Mouse (Mus musculus) left cerebral cortex, postnatal 14 days (tissue): ENCODE results near the gene Arg2. TPM values are rescaled to one million over a fixed set of nuclear protein-coding genes. Genes with fewer than 3 reads are reported as not detected.

Experiments
- DNase-seq, 2 experiments: peaks; one replicate each; pipeline ENCODE4 v3.0.0; 2021 to 2022; ENCODE audit warnings: low spot score in 2 of 2, mixed read lengths in 1 of 2
- intact Hi-C: fragments of 180-260 bp; cut with DNase I; formaldehyde crosslinking; loops from one replicate; pipeline ENCODE4 v1.15.1; 2025
- long read RNA-seq, 2 experiments: library from polyadenylated mRNA; stranded (forward); transcript quantifications; one replicate each; pipeline ENCODE4 v2.0.0; 2021
- total RNA-seq, 2 experiments: library from RNA; stranded (reverse); gene quantifications; 2 replicates each; pipeline ENCODE4 v1.2.3; 2021

Gene Arg2
- total RNA-seq, result 1 to 10 TPM; 6.1 to 6.7 TPM
- long read RNA-seq, experiment 1, transcript Arg2-201 (8 exons, 1,428 nt), result major isoform, 6 of 7 reads
- long read RNA-seq, experiment 1, partial matches to known transcripts, result 0 of 7 reads
- long read RNA-seq, experiment 1, other reads (novel, unspliced or antisense), result 1 of 7 reads
- long read RNA-seq, experiment 2, partial matches to known transcripts, result 1 of 5 reads
- long read RNA-seq, experiment 2, other reads (novel, unspliced or antisense), result 1 of 5 reads

DNA sequence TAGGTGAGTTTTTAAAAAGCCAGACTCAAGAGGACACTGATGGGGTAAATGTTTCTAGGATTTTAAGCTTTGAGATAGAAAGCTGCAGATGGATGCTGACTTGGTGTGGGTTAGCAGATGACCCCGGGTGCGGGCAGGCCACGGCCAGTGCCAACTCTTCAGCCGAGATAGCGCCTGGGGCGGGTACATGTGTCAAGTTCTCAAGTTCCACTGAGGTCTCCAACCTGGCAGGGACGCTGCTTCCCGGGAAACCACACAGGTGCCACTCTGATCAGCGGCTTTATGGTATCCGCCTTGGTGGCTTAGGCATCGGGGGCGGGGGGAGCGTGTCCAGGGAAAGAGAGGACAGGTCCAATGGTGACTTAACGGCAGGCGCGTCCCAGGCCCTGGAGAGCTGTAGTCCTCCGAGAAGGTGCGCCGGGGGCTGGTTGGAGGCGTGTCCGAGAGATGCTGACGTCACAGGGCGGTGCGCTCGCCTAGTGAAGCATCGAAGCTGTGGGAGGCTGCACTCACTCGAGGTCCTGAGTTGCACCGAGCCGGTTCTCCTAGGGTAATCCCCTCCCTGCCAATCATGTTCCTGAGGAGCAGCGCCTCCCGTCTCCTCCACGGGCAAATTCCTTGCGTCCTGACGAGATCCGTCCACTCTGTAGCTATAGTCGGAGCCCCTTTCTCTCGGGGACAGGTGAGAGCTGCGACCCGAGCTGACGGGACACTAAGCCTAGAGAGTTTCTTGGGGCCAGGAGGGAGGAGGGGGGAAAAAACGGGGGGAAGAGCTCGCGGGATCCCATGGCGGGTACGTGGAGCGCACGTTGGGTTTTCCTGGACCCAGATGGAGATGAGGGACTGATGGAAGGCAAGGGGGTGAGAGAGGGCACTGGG, at the start of gene Arg2:
Gene Arg2 (plus strand): TSS at position 479 of the 879 bp plus-strand sequence.
- intact Hi-C loops, result no loop called here
- peak; percentile 73 to 78 for DNase-seq

DNA sequence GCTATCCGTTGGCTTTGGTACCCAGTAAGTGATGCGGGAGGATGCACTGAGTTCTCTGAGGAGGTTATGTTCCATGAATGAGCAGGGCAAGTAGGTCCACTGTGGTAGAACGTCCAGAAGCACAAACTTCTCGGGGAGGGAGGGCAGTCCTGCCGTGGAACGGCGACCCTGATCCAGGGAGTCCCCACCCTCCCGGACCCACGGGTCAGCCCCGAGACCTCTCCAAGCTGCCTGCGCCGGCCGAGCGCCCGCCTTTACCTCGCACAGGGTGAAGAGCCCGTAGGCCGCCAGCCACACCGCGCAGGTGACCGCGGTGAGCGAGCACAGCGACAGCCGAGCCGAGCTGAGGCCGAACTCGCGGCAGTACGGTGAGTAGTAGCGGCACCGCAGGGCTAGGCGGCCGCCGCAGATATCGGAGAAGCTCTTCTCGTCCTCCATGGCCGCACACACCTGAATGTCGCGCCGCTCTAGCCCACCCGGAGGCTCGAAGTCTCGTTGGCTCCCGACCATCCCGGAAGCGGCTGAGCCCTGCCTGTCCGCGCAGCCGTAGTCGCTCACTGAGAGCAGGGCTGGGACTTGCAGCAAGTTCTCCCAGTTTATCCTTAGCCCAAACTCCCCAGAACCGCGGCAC, 41.3 kb upstream of the Arg2 start, which contains the start of gene Pigh:
Gene Pigh (minus strand): TSS at position 470 of the 631 bp plus-strand sequence.
- DNase-seq, result peak; percentile 85 to 88
- intact Hi-C loops, result loop anchor here (2.0 kb wide), 1 partner anchor 170 kb away; no protein-coding TSS in a partner anchor

DNA sequence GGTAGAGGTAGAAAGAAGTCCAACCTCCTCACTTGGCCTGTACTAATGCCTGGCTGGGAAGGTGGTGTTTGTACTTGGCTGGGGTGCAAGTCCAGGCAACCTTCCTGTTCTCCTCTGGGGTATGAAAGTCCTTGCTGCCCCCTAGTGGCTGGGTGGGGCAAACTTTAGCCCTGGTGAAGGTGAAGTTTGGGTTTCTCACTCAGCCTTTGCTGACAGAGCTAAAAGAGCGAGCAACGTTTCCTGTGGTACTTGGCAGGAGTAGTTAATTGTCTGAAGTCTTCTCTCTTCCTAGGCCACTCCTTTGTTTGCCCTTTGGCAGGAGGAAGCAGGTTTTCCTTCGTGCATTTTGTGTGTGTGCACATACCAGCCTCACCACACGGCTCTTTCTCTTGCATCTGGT, 38.0 kb upstream of the Arg2 start:
- intact Hi-C loops, result no loop called here
- DNase-seq, result peak in 1 of 2 experiments; percentile 56

DNA sequence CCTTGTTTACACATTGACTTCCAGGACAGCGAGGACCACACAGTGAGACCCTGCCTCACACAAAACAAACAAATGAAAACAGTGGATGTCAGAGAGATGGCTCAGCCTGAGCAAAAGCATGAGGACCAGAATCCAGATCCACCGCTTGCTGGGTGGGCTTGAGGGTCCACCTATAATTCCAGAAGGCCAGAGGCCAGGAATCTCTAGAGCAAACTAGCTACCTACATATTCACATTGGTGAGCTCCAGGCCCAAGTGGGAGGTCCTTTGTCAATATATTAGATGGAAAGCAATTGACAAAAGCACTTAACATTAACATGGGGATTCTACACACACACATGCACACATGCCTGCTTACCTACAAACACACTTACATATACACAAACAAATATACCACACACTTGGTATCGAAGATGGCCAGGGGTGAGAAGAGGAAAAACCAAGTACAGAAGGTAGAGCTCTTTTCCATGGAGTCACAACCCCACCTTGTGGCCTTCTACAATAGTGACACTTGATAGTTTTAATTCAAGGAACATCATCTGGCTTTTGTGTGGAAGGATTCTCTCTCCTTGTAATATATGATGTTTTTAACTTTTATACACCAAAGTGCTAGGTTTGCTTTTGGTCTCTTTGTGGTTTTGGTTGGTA, 33.3 kb upstream of the Arg2 start:
- DNase-seq, result peak; percentile 52 to 56
- intact Hi-C loops, result loop anchor here (2.0 kb wide), 2 partner anchors 74 to 178 kb away; no protein-coding TSS in a partner anchor

DNA sequence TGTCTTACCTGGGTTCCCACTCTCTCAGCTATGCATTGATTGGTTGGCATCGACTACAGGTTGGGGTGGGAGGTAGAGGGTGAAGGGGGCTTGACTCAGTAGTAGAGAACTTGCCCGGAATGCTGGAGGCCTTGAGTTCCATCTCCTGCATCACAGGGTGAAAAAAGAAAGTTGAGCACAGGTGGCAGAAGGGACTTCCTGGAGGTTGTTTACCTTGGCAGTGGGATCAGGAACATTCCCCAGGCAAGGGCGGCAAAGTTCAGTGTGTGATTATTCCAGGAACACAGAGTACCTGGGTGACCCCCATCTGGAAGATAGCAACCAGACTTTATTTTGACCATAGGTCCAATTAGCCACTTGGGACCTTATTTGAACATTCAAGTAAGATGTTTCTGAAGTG, 26.8 kb upstream of the Arg2 start:
- no peak for DNase-seq
- intact Hi-C loops, result no loop called here

DNA sequence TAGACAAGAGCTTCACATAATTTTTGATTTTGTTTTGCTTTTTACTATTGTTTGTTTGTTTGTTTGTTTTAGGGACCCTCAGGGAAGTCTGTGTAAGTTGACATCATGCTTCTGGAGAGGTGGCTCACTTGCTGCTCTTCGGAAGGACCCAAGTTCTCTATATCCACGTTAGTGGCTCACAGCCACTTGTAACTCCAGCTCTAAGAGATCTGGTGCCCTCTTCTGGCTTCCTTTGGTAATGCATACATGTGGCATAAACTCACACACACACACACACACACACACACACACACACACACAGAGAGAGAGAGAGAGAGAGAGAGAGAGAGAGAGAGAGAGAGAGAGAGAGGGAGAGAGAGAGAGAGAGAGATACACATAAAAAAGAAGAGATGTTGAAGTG, 26.0 kb upstream of the Arg2 start:
- intact Hi-C loops, result no loop called here
- no peak for DNase-seq

DNA sequence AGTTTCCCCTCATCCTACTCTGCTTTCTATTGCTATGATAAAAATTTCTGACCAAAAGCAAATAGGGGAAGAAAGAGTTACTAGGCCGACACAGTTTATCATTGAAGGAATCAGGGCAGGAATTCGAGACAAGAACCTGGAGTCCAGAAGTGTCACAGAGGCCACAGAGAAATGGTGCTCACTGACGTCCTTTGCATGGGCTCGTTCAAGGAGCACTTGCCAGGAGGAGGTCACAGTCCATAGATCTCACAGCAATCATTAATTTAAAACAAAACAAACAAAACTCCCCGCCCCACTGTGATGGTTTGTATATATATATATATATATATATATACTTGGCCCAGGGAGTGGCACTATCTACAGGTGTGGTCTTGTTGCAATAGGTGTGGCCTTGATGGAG, 25.3 kb upstream of the Arg2 start:
- intact Hi-C loops, result no loop called here
- DNase-seq, result no peak

DNA sequence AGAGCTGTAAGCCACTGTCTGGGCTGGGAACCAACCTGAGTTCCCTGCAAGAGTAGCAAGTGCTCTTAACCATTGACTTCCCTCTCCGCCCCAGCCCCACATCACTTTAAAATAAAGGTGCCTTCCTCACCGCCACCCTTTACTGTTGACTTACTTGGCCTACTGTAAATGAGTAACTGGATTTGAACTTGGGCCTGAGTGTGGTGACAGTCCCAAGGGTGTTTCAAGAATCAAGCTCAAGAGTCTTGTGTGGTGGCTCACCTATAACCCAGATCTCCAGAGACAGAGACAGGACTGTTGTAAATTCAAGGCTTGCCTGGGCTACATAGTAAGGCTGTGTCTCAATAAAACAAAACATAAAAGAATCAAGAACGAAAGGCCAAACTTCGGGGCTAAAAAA, 11.6 kb upstream of the Arg2 start:
- intact Hi-C loops, result no loop called here
- DNase-seq, result no peak

DNA sequence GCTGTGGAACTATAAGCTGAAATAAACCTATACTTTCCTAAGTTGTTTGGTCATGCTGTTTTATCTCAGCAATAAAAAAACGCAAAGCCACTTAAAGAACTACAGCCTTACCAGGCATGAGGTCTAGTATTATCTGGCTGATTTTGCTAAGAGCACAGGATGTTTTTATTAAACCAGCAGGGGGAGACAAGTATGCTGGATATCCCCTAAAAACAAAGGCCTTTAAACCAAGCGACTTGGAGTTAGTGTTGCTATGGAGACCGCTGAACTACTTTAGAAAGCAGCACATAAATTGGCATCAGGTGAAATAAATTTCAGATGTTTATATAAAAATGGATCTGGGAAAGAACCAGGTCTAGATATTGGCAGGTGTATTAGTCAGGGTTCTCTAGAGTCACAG, 7.8 kb upstream of the Arg2 start:
- intact Hi-C loops, result no loop called here
- peak; percentile 12 to 33 for DNase-seq

DNA sequence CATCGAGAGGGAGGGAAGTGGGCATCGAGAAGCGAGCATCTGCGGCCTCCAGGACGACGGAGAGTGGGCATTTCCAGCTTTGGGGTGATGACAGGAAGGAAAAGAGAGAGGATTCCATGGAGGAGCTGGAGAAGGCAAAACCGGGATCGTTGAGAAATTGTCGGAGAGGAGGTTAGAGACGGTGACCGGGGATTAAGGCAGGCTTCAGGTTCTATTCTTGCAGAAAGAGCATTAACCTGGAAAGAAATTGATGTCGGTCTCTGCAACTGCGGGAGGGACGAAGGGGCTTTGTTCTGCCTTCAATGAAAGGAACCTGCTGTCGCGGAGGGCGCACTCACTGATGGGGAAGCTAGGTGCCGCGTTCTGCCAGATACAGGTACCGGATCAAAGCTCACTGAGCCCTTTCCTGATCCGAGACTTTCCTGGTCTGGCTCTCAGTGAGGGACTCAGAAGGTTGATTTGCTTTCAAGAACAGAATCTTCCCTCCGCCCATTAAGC, 650 bp downstream of the Arg2 start:
- no peak for DNase-seq
- intact Hi-C loops, result no loop called here

DNA sequence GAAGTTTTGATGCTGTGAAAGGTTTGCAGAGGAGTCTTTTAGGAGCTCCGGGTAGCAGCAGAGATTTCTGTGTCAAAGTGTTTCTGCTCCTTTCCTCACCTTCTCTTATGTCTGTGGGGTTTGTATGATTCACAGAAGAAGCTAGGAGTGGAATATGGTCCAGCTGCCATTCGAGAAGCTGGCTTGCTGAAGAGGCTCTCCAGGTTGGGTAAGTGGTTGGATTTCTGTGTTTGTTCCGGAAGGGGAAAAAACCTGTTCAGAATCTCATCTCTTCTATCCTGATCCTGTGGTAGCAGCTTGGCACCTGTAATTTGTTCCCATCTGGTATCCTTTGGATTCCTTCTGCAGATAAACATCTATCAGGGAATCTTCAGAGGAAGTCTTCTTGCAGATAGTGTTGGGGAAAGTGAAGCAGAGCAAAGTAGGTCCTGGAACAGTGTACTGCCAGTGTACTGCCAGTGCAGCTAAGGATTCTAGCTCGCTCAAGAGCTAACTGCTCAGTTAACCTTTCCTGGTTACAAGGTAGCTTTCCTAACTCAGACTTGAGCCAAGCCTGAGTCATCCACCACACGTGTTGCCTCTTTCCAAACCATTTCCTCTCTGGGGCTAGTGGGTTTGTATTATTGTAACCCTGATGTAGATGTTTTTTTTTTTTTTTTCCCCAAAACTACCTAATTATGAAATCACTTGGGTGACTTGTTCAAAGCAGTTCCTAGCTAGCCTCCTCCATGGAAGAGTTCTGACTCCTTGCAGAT, 1.3 kb downstream of the Arg2 start:
- intact Hi-C loops, result no loop called here
- no peak for DNase-seq

DNA sequence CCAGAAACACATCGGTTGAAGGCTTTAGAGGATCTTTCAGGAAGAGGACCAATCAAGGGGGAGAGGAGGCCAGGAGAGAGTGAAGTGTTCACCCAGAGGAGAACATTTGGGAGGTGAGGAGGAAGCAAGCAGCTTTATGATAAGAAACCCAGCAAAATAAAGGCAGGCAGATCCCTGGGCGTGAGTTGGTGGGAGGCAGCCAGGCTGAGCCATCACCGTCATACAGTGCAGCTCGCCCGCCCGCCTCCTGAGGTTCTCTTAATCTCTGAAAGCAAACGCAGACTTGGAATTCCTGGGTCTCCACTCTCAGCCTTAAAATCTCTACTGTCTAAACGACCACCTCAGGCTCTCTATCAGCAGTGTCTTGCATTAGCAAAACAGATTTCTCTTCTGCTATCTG, 4.1 kb downstream of the Arg2 start:
- peak in 1 of 2 experiments; percentile 11 for DNase-seq
- intact Hi-C loops, result no loop called here

DNA sequence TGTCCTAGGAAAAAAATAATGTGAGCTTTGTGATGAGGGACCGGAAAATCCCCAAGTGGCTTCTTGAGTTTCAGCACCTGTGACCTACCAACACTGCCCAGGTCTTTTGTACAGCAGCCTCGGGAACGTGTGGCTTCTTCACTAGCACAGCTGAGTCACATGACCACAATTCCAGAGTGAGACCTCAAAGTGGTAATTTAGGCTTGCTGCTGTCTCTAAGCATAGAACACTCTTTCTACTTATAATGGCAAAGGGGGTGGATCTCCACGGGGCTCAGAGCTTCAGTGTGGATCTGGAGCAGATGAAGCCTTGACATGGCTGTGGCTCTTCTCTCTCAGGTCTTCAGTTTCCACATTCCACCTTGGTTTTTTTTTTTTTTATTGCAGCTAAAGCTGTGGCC, 4.5 kb downstream of the Arg2 start:
- DNase-seq, result peak; percentile 21 to 59

DNA sequence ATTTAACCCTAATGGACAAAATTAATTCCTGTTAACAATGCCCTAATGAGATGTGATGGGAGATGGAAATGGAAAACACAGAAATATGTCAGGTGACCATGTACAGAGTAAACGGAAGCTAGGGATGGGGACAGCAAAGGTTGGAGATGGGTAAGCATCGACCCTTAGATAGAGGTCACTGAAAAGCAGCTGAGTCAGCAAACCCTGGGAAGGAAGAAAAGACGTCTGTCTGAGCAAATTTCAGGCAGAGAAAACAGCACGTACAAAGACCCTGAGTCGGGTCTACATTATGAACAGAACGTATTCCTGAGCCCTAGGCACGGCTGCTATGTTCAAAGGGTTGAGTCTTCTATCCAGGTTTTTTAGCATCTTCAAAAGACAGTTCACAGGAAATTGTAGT, 6.4 kb downstream of the Arg2 start:
- no peak for DNase-seq
- intact Hi-C loops, result no loop called here

More for the DNA sequence above, 4.5 kb downstream of the Arg2 start:
- intact Hi-C loops, result no loop called here

DNA sequence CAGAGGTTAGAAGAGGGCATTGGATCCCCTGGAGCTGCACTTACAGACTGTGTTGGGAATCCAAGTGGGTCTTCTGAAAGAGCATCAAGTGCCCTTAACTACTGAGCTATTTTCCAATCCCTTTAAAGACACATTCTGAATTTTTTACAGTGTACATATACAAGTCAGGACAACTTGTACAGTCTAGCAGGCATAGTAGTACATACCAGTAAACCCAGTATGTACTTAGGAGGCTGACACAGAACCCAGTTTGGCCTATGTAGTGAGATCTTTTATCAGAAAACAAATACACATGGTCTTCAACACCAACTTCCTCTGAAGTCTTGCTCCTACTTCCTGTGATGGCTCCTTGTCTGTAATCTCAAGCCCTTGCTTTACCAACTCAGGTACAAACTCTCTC, 8.4 kb downstream of the Arg2 start:
- no peak for DNase-seq
- intact Hi-C loops, result no loop called here

DNA sequence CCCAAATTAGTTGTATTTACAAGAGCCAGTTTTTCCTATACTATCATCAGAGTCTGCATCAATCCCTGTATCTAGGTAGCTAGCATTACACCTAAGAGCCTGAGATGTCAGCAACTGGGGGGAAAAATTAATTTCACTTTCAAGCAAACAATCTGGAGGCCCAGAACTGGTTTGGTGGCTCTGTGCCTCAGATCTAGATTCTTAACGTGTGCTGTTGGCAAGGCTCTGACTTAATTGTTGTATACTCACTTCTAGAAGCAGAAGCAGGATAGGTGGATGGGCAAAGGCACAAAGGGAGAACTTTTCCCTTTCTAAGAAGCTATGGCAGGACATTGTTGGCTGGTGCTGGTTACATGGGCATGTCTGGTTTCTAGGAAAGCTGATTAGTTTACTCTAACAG, 8.8 kb downstream of the Arg2 start:
- no peak for DNase-seq

DNA sequence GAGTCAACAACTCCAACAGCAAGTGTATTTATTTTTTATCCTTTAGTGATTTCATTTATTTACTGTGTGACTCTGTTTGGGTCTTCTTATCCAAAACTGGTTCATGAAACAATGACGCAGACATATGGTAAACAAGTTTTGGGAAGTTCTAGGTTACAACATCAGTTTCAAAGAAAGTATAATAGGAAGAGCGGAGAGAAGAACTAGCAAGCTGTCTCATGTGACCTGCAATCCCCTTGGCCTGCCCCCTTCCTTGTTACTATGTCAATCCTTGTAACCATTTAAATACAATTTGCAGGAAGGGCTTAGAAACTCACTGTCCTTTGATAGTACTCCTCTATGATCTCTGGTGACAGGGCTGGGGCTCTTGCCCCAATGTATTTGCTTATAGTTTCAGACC, 10.2 kb downstream of the Arg2 start:
- no peak for DNase-seq
- intact Hi-C loops, result no loop called here

More for the DNA sequence above, 8.8 kb downstream of the Arg2 start:
- intact Hi-C loops, result no loop called here

DNA sequence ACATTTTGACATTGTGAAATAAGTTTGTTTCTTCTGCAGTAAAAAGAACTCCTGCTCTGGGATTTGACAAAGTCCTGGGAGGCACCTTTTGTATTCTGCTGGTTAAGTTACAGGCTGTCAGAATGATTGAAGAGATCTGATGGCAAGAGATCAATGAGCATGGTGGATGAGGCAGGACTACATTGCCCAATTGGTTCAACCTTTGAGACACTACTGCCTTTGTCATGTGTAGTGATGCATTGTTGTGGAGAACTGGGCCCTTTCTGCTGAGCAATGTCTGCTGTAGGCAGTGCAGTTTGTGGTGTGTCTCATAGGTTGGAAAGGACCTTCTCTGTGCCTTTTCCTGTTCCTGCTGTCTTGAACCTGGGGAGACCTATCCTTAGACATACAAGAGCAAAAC, 10.8 kb downstream of the Arg2 start:
- no peak for DNase-seq
- intact Hi-C loops, result no loop called here

DNA sequence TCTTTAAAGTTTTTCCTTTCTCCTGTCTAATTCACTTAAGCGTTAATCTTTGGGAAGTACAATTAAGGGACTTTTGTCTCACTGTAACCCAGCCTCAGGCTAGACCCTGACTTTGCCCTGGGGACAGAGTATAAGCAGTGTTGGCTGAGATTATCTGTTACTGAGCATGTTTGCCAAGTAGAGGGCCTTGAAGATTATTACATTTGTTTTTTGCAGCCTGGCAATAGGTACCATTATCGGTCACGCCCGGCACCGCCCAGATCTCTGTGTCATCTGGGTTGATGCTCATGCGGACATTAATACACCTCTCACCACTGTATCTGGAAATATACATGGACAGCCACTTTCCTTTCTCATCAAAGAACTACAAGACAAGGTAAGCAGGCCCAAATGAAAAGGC, 19.1 kb downstream of the Arg2 start:
- DNase-seq, result no peak
- intact Hi-C loops, result no loop called here
